Mouse (Mus musculus) thymus, adult 2 months (tissue): Measurements from ENCODE around the gene Rapgefl1. TPM values are rescaled to one million over a fixed set of nuclear protein-coding genes. Genes with fewer than 3 reads are reported as not detected.

Experiments
- DNase-seq: peaks from one replicate; pipeline ENCODE4 v3.0.0; 2021
- H3K27ac ChIP-seq: fragments of 200-500 bp; 2 replicates; pipeline ENCODE4 v1.5.1; 2012; ENCODE audit warnings: low read length, control low read depth; ENCODE audit not compliant: control insufficient read depth, insufficient read depth
- H3K27me3 ChIP-seq: fragments of 200-500 bp; 2 replicates; pipeline ENCODE4 v1.6.1; 2012; ENCODE audit warnings: mild to moderate bottlenecking, low read length, moderate library complexity, mixed read lengths; ENCODE audit not compliant: control insufficient read depth, insufficient read depth
- H3K36me3 ChIP-seq: fragments of 200-500 bp; 2 replicates; pipeline ENCODE4 v1.6.1; 2012; ENCODE audit warnings: mild to moderate bottlenecking, low read length, moderate library complexity; ENCODE audit not compliant: control insufficient read depth, insufficient read depth
- H3K4me1 ChIP-seq: fragments of 200-500 bp; replicated peaks from 2 replicates; pipeline ENCODE4 v1.6.1; 2012; ENCODE audit warnings: low read length; ENCODE audit not compliant: control insufficient read depth, insufficient read depth
- H3K4me3 ChIP-seq: fragments of 200-500 bp; 2 replicates; pipeline ENCODE4 v1.5.1; 2012; ENCODE audit warnings: mild to moderate bottlenecking, low read length, control low read depth, moderate library complexity; ENCODE audit not compliant: control insufficient read depth, insufficient read depth
- CTCF ChIP-seq: fragments of 200-500 bp; IDR thresholded peaks from 2 replicates; pipeline ENCODE4 v1.5.1; 2012; ENCODE audit warnings: mild to moderate bottlenecking, control low read depth, low read length, moderate library complexity, borderline replicate concordance; ENCODE audit not compliant: control insufficient read depth, poor library complexity, insufficient read depth; ENCODE audit errors: extremely low read depth
- POLR2A ChIP-seq: fragments of 200-500 bp; IDR thresholded peaks from 2 replicates; pipeline ENCODE4 v1.6.1; 2012; ENCODE audit warnings: mild to moderate bottlenecking, low read length, control low read depth, moderate library complexity; ENCODE audit not compliant: control insufficient read depth, poor library complexity, insufficient read depth; ENCODE audit errors: extremely low read depth
- WGBS: fragments of 180-500 bp; shearing (Covaris S2); methylation state at CpG from one replicate; pipeline ENCODE4 v1.1.7; 2018; 5-methylcytosine and 5-hydroxymethylcytosine counted together
- polyA plus RNA-seq: library from polyadenylated mRNA; depleted of rRNA; stranded (reverse); fragments of >200 nt; gene quantifications from 2 replicates; pipeline ENCODE4 v1.2.3, GENCODE M21; 2012

The Rapgefl1 gene
- polyA plus RNA-seq, 1 experiment: 8.5 TPM

- H3K36me3 ChIP-seq: peaks cover 21% of the 10 kb centered on the region
- peak; percentile 76 for DNase-seq
- peak overlapping the region; percentile 100 for H3K4me3 ChIP-seq
- H3K27ac ChIP-seq: peak overlapping the region; percentile 73
- H3K4me1 ChIP-seq: peaks cover 15% of the 10 kb centered on the region
- 1% methylated on average over 23 of the region's 23 CpGs for WGBS
- TF ChIP-seq CTCF: no peak
- no peak for TF ChIP-seq POLR2A
- no peaks in the 10 kb centered on the region for H3K27me3 ChIP-seq
Measured at GRCm38 (mm10) chr11:98796515-98797216, 39.9 kb upstream of the Rapgefl1 start.

GRCm38 (mm10) chr11:98797306-98797705, 39.3 kb upstream of the Rapgefl1 start:
- peak overlapping the region; percentile 12 for H3K4me3 ChIP-seq
- 13% methylated on average over 5 of the region's 5 CpGs for WGBS

GRCm38 (mm10) chr11:98797909-98798308, 38.7 kb upstream of the Rapgefl1 start:
- 69% methylated on average over 4 of the region's 4 CpGs for WGBS
- H3K27ac ChIP-seq: no peak overlapping the region

More at GRCm38 (mm10) chr11:98797306-98797705, 39.3 kb upstream of the Rapgefl1 start:
- Histone ChIP-seq H3K27ac (no peak overlapping the region), H3K4me1 (peaks cover 15% of the 10 kb centered on the region), H3K27me3 (no peaks in the 10 kb centered on the region), H3K36me3 (peaks cover 27% of the 10 kb centered on the region)
- TF ChIP-seq CTCF (no peak), POLR2A (no peak)
- DNase-seq: no peak

GRCm38 (mm10) chr11:98804605-98805004, 32.0 kb upstream of the Rapgefl1 start, which contains the start of gene Casc3:
TSS of gene Casc3 (plus strand) at chr11:98804905.
- TF ChIP-seq CTCF (no peak), POLR2A (no peak)
- Histone ChIP-seq H3K36me3 (peaks cover 63% of the 10 kb centered on the region), H3K4me3 (no peak within 1 kb of the TSS), H3K27ac (no peak within 1 kb of the TSS), H3K27me3 (no peaks in the 10 kb centered on the region), H3K4me1 (no peaks in the 10 kb centered on the region)
- DNase-seq: no peak
- over 99% methylated on average over 5 of the region's 5 CpGs for WGBS

More at GRCm38 (mm10) chr11:98797909-98798308, 38.7 kb upstream of the Rapgefl1 start:
- Histone ChIP-seq H3K4me1 (peaks cover 15% of the 10 kb centered on the region), H3K4me3 (no peak overlapping the region), H3K36me3 (peaks cover 33% of the 10 kb centered on the region), H3K27me3 (no peaks in the 10 kb centered on the region)
- DNase-seq: no peak
- no peak for TF ChIP-seq CTCF
- no peak for TF ChIP-seq POLR2A

GRCm38 (mm10) chr11:98808417-98808816, 28.2 kb upstream of the Rapgefl1 start:
- H3K4me3 ChIP-seq: no peak overlapping the region
- no peak for TF ChIP-seq POLR2A
- no peak for TF ChIP-seq CTCF
- no peak for DNase-seq
- peaks cover 47% of the 10 kb centered on the region for H3K36me3 ChIP-seq
- 94% methylated on average over 2 of the region's 2 CpGs for WGBS
- no peak overlapping the region for H3K27ac ChIP-seq
- H3K27me3 ChIP-seq: no peaks in the 10 kb centered on the region
- H3K4me1 ChIP-seq: peaks cover 4% of the 10 kb centered on the region

- DNase-seq: peak; percentile 98
- under 1% methylated on average over 83 of the region's 84 CpGs for WGBS
Measured at GRCm38 (mm10) chr11:98809457-98810290, 26.9 kb upstream of the Rapgefl1 start.

More at GRCm38 (mm10) chr11:98809457-98810290, 26.9 kb upstream of the Rapgefl1 start:
- peak; percentile 89 for TF ChIP-seq POLR2A
- TF ChIP-seq CTCF: peak; percentile 65; the same call in 1 of the 2 replicates
- peak overlapping the region; percentile 92 for H3K4me3 ChIP-seq
- peak overlapping the region; percentile 58 for H3K27ac ChIP-seq
- no peaks in the 10 kb centered on the region for H3K27me3 ChIP-seq
- H3K36me3 ChIP-seq: peaks cover 42% of the 10 kb centered on the region
- peaks cover 4% of the 10 kb centered on the region for H3K4me1 ChIP-seq
